Mouse (Mus musculus) CH12.LX (cell line): ENCODE measurements at regions not wholly inside any gene's neighbourhood (a gene's known extent, or its start where the extent isn't known, plus 50 kb on each side); places are given as distances from the start of the nearest gene placed in this dataset.

Experiments
- DNase-seq: peaks from one replicate; pipeline ENCODE4 v3.0.0-alpha.2; 2013; ENCODE audit errors: extremely low read depth
- H3K27ac ChIP-seq: 2 replicates; pipeline ENCODE4 v1.5.1; 2012; ENCODE audit warnings: low read depth, mild to moderate bottlenecking, control low read depth, moderate library complexity; ENCODE audit not compliant: insufficient read depth
- H3K27me3 ChIP-seq: replicated peaks from 2 replicates; pipeline ENCODE3; 2012; ENCODE audit warnings: inconsistent platforms
- H3K36me3 ChIP-seq, 2 experiments: replicated peaks in 1 of 2; 2 replicates each; pipeline versions ENCODE3 to v1.6.1; 2012; ENCODE audit warnings: inconsistent platforms in 1 of 2, low read length in 1 of 2, mild to moderate bottlenecking in 1 of 2, mixed read lengths in 1 of 2, moderate library complexity in 1 of 2; ENCODE audit not compliant: control insufficient read depth in 1 of 2, insufficient read depth in 1 of 2
- H3K4me1 ChIP-seq, 2 experiments: 2 replicates each; pipeline ENCODE4 v1.6.1; 2012; ENCODE audit warnings: inconsistent platforms in 1 of 2, moderate library complexity in 1 of 2; ENCODE audit not compliant: insufficient read depth in 2 of 2, control insufficient read depth in 1 of 2
- H3K4me2 ChIP-seq: 2 replicates; pipeline ENCODE4 v1.6.1; 2012; ENCODE audit warnings: low read depth, mild to moderate bottlenecking, control low read depth; ENCODE audit not compliant: poor library complexity, insufficient read depth, severe bottlenecking
- H3K4me3 ChIP-seq, 3 experiments: fragments of 150-350 bp in 1 of 3; sonication (generic) in 1 of 3; replicated peaks in 1 of 3; 2 replicates each; pipeline versions ENCODE3 to v1.5.1; 2011 to 2012; ENCODE audit warnings: low read depth in 2 of 3, low read length in 2 of 3, mild to moderate bottlenecking in 2 of 3, moderate library complexity in 2 of 3, control low read depth in 1 of 3, improper control_type of control experiment in 1 of 3, inconsistent platforms in 1 of 3, mixed read lengths in 1 of 3; ENCODE audit not compliant: poor library complexity in 1 of 3
- H3K79me2 ChIP-seq: replicated peaks from 2 replicates; pipeline ENCODE4 v1.6.1; 2012; ENCODE audit warnings: mild to moderate bottlenecking, moderate library complexity; ENCODE audit not compliant: control insufficient read depth, poor library complexity, insufficient read depth, severe bottlenecking; ENCODE audit errors: extremely low read depth
- H3K9ac ChIP-seq: 2 replicates; pipeline ENCODE4 v1.6.1; 2012; ENCODE audit warnings: low read depth, mild to moderate bottlenecking, control low read depth, moderate library complexity; ENCODE audit not compliant: insufficient read depth
- H3K9me3 ChIP-seq: replicated peaks from 2 replicates; pipeline ENCODE3; 2012; ENCODE audit warnings: low read length, inconsistent platforms, mixed read lengths
- MXI1 ChIP-seq: IDR thresholded peaks from 2 replicates; pipeline ENCODE4 v1.6.1; 2011; ENCODE audit warnings: mild to moderate bottlenecking, low read depth, low read length, improper control_type of control experiment
- dilution Hi-C: fragments of 300-500 bp; cut with MboI; formaldehyde crosslinking; loops from 2 replicates; pipeline ENCODE4 v1.14.3; 2020; ENCODE audit warnings: low sequenced_read_pairs; ENCODE audit not compliant: extremely low pct_unique_long_range_greater_than_20kb, extremely low pct_ligation_motif_present
- in situ Hi-C: fragments of 300-500 bp; cut with MboI; formaldehyde crosslinking; loops from 3 replicates; pipeline ENCODE4 v1.14.3; 2019; ENCODE audit warnings: low sequenced_read_pairs, low pct_ligation_motif_present, low pct_unique_long_range_greater_than_20kb, mixed read lengths

DNA sequence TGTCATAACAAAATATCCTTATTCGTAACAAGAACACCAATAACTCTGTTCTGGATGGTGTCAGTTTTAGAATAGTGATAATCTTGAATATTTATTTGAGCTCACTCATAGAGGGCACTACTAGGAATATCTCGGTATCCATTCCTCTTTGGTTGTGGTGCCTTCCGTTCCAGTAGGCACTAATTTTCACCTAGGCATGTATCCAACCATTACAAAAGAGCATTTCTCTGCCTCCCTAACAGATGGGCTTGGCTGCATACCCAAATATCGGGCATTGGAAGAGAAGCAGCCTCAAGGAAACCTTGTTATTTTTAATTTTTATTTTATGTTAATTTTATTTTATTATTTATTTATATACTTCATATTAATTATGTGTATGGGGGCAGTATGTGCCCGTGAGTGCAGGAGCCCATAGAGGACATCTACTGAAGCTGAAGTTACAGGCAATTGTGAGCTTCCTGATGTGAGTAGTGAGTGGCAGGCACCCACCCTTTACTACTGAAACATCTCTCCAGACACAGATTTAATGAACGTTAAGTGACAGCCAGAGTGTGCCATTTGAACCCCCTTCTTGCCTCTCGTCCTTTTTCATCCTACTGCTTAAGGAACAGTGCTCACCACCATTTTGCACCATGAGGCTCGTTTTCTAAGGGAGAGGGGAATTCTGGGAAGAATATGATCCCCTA lies 111.3 kb upstream of the Cenpe start:
- in situ Hi-C loops = no loop called here
- Histone ChIP-seq H3K79me2 (no peaks in the 10 kb centered on the region), H3K9ac (no peak overlapping the region), H3K4me3 (no peak overlapping the region), H3K4me1 (0 out of 4 replicates have a peak, but pooled peaks cover 0 to 3% of the 10 kb centered on the region in 2 experiments), H3K9me3 (no peaks in the 10 kb centered on the region), H3K4me2 (no peak overlapping the region), H3K36me3 (no peaks in the 10 kb centered on the region), H3K27me3 (no peaks in the 10 kb centered on the region), H3K27ac (no peak overlapping the region)
- dilution Hi-C loops = no loop called here
- TF ChIP-seq MXI1 = no peak
- no peak for DNase-seq
